Mouse (Mus musculus): ENCODE measurements around the gene Bcl6b.

Bcl6b gene

GRCm38 (mm10) chr11:70233016-70233415 lies 3.4 kb upstream of the Bcl6b start:
- no peak for DNase-seq (ENCODE audit: low spot score in 2 of 2)

GRCm38 (mm10) chr11:70232546-70232945 lies 2.9 kb upstream of the Bcl6b start:
- DNase-seq (ENCODE audit: low spot score in 2 of 2) = no peak

- DNase-seq (ENCODE audit: low spot score in 2 of 2) = no peak
Measured at GRCm38 (mm10) chr11:70230239-70230727, 685 bp upstream of the Bcl6b start.

GRCm38 (mm10) chr11:70228828-70229227 lies 770 bp downstream of the Bcl6b start:
- no peak for DNase-seq (ENCODE audit: low spot score in 2 of 2)

GRCm38 (mm10) chr11:70227661-70228245 lies 1.8 kb downstream of the Bcl6b start:
- no peak for DNase-seq (ENCODE audit: low spot score in 2 of 2)

- no peak for DNase-seq (ENCODE audit: low spot score in 2 of 2)
Measured at GRCm38 (mm10) chr11:70227126-70227525, 2.5 kb downstream of the Bcl6b start.

GRCm38 (mm10) chr11:70226602-70226890 lies 3.1 kb downstream of the Bcl6b start:
- DNase-seq (ENCODE audit: low spot score in 2 of 2) = no peak

GRCm38 (mm10) chr11:70225798-70226601 lies 3.6 kb downstream of the Bcl6b start:
- DNase-seq (ENCODE audit: low spot score in 2 of 2) = no peak

GRCm38 (mm10) chr11:70223724-70224123 lies 5.9 kb downstream of the Bcl6b start:
- DNase-seq (ENCODE audit: low spot score in 2 of 2) = no peak

GRCm38 (mm10) chr11:70221603-70222500 lies 7.7 kb downstream of the Bcl6b start:
- DNase-seq (ENCODE audit: low spot score in 2 of 2) = no peak

GRCm38 (mm10) chr11:70220731-70221602 lies 8.6 kb downstream of the Bcl6b start, which contains the start of gene Slc16a13:
Slc16a13 (minus strand) TSS chr11:70221064.
- peak; percentile 94 to 97 for DNase-seq (ENCODE audit: low spot score in 2 of 2)

GRCm38 (mm10) chr11:70220323-70220722 lies 9.3 kb downstream of the Bcl6b start:
- DNase-seq (ENCODE audit: low spot score in 2 of 2) = no peak

GRCm38 (mm10) chr11:70219873-70220272 lies 9.7 kb downstream of the Bcl6b start:
- DNase-seq (ENCODE audit: low spot score in 2 of 2) = no peak

GRCm38 (mm10) chr11:70218741-70219470 lies 10.7 kb downstream of the Bcl6b start:
- no peak for DNase-seq (ENCODE audit: low spot score in 2 of 2)

- DNase-seq (ENCODE audit: low spot score in 2 of 2) = no peak
Measured at GRCm38 (mm10) chr11:70218039-70218438, 11.6 kb downstream of the Bcl6b start.

GRCm38 (mm10) chr11:70216103-70216502 lies 13.5 kb downstream of the Bcl6b start:
- DNase-seq (ENCODE audit: low spot score in 2 of 2) = no peak

- DNase-seq (ENCODE audit: low spot score in 2 of 2) = no peak
Measured at GRCm38 (mm10) chr11:70215301-70215700, 14.3 kb downstream of the Bcl6b start.

GRCm38 (mm10) chr11:70214856-70215209 lies 14.8 kb downstream of the Bcl6b start:
- DNase-seq (ENCODE audit: low spot score in 2 of 2) = no peak

GRCm38 (mm10) chr11:70214191-70214855 lies 15.3 kb downstream of the Bcl6b start:
- DNase-seq (ENCODE audit: low spot score in 2 of 2) = no peak

GRCm38 (mm10) chr11:70213736-70214135 lies 15.9 kb downstream of the Bcl6b start:
- DNase-seq (ENCODE audit: low spot score in 2 of 2) = no peak

Data from right cerebral cortex, postnatal 36 days (tissue).